Mouse (Mus musculus) large intestine, adult 2 months (tissue): ENCODE data around the gene Eif2b3. TPM values are rescaled to one million over a fixed set of nuclear protein-coding genes. Genes with fewer than 3 reads are reported as not detected.
A peak's percentile ranks its signal among the peaks of the same experiment; 100 is the strongest.

Experiments used
- DNase-seq: peaks from one replicate; pipeline ENCODE4 v3.0.0-alpha.2; 2012; ENCODE audit warnings: low read depth, low spot score
- WGBS: fragments of 180-500 bp; shearing (Covaris S2); methylation state at CpG from one replicate; pipeline ENCODE4 v1.1.7; 2018; 5-methylcytosine and 5-hydroxymethylcytosine counted together
- polyA plus RNA-seq: library from polyadenylated mRNA; depleted of rRNA; stranded (reverse); fragments of >200 nt; gene quantifications from 2 replicates; pipeline ENCODE4 v1.2.3, GENCODE M21; 2012

The Eif2b3 gene
- polyA plus RNA-seq, 1 experiment = 7.1 TPM

DNA sequence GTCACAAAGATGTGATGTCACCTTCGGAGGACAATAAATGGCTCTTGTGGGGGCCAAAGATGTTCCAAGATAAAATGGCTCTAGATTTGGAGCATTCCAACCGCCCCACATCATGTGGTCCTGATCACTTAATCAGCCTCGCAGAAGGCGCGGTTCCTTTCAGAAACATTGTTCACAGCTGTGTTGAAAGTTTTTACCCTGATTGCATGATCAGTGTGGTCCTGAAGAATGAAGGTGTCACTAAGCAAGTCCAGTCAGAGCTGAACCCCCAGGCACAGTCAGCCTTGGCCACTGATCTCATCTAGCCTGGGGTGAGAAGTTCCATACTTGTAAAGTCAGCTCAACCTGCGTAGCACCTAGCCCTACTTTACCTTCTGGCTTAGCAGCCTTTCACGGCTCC is 98.7 kb downstream of the Eif2b3 start:
- WGBS = 90% methylated on average over 7 of the region's 7 CpGs
- no peak for DNase-seq

DNA sequence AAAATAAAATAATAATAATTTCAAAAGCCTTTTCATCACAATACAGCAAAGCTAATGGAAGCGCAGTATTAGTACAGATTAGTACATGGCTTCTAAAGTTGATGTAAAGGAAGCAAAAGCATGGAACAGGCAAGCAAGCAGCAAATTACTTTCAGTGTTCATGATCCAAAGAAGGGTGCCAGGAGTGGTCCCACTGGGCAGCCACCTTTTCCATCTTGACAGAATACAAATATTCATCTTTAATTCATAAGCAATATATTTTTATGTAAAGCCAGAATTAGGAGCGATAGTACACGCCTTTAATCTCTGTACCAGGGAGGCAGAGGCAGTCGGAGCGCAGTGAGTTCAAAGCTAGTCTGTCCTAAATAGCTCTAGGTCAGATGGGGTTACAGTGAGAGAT is 100.4 kb downstream of the Eif2b3 start:
- WGBS = 80% methylated on average over 5 of the region's 5 CpGs
- DNase-seq = no peak

DNA sequence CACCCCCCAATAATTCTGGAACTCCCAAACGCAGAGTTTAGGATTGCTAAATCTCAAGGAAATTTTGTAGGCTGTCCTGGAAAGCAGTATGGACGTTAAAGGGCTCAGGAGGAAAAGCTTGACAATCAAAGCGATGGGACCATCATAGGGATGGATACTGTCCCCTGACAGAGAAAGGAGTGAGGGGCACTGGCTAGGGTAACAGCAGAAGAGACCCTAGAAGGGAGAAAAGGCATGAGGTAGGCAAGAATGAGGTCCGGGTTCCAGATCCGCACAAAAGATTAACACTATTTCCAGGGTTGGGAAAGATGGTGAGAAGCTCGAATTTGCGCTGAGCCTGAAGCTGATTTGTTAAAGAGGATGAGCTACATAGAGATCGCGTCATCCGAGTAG is 100.8 kb downstream of the Eif2b3 start:
- no peak for DNase-seq

DNA sequence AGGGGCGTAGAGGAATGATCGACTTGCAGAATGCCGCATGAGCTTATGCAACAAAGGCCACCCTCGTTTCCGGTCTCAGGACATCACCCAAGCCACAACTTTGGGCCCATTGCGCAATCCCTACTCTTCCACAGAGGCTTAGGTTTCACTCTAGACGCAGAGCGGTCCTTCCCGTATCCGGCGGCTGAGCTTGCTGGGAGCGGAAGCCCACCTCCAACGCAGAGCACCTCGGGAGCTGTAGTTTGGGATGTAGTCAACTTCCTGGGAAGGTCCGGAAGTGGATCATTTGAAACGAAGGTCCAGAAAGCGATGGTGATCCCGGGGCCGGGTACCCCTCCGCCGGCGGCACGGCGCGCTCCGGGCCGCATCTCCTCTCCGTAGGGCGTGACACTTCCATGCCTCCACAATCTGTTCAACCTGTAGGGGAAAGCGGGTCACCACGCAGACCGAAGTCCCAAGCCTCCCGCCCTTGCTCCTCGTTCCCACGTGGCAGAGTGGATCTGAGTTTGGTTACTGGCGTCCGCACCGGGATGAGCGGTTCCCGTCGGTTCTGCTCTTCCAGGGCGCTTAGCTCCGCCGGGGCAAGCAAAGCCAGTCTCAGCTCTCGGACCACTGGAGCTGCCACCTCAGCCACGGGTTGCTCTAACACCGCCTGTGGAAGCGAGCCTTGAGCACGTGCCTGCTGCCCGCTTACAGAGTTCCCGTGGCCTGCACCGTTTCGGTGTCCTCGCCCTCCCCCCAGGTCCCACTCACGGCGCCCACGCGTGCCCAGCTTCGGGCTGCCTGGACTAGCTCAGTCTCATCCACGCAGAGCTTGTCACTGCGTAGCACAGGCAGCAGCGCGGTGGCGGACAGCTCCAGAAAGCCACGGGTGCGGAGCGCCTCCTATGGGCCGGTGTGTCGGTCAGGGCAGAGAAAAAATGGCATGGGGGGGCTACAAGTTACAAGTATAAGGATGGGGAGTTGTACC is 101.5 kb downstream of the Eif2b3 start:
- WGBS = under 1% methylated on average over 69 of the region's 69 CpGs
- DNase-seq = peak; percentile 94

More for the DNA sequence above, 100.8 kb downstream of the Eif2b3 start:
- WGBS = 6% methylated on average over 10 of the region's 10 CpGs

DNA sequence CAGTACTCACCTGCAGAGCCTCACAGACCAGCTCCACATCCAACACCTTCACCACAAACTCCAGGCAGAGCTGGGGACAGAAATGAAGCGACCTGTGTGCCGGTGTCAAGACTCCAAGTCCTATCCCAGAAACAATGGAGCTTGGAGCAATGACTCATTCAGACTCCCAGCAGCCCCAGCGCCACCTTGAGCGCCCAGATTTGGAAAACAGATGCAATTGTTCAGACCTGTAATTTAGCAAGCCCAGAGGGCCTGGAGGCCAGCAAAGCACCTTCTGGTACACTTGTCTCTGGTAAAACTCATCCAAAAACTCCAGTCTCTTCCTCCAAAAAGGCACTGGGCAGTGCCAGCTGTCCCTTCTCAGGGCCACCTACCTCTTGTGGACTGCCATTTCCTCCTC is 103.0 kb downstream of the Eif2b3 start:
- WGBS = 74% methylated on average over 4 of the region's 4 CpGs
- DNase-seq = no peak

DNA sequence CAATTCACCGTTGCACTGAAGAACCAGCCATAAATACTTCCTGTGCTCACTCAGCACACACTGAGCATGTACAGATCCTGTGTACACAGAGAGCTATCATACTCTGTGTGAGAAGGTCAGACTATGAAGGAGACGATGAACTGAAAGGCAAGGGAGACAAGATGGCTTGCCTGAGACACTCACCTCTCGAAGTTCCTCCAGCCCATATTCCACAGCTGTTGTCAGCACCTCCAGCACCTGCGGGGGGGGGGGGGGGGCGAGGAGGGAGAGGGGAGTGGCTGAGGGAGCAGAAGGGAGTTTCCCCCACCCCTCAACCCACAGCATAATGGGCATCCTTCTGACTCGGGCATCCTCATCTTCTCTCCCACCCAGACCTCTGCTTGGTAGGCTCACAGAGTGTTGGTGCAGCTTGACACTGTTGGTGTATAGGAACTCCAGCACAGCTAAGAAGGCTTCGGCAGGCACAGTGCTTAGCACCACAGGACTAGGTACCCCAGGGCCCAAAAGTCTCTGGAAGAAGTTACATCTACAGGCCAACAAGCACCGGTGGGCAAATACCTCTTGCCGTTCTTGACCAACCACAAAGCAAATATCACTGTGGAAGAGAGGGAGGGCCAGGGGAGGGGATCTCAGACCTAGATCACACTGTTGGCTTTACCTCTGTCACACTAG is 104.5 kb downstream of the Eif2b3 start:
- 66% methylated on average over 8 of the region's 9 CpGs for WGBS
- no peak for DNase-seq

DNA sequence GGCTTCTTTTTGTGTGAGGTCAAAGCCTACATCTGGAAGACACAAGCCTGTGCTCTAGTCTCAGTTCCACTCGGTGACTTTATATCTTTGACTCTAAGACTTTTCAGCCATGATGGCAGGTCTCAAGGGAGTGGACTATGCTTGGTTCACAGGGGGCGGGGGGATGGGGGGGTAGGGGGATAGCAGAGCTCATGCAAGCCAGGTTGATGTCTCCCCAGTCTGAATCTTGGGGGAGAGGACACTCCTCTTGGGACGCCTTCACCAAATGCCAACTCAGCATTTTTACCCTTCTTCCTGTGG is 105.0 kb downstream of the Eif2b3 start:
- no peak for DNase-seq
- 80% methylated on average over 3 of the region's 3 CpGs for WGBS

DNA sequence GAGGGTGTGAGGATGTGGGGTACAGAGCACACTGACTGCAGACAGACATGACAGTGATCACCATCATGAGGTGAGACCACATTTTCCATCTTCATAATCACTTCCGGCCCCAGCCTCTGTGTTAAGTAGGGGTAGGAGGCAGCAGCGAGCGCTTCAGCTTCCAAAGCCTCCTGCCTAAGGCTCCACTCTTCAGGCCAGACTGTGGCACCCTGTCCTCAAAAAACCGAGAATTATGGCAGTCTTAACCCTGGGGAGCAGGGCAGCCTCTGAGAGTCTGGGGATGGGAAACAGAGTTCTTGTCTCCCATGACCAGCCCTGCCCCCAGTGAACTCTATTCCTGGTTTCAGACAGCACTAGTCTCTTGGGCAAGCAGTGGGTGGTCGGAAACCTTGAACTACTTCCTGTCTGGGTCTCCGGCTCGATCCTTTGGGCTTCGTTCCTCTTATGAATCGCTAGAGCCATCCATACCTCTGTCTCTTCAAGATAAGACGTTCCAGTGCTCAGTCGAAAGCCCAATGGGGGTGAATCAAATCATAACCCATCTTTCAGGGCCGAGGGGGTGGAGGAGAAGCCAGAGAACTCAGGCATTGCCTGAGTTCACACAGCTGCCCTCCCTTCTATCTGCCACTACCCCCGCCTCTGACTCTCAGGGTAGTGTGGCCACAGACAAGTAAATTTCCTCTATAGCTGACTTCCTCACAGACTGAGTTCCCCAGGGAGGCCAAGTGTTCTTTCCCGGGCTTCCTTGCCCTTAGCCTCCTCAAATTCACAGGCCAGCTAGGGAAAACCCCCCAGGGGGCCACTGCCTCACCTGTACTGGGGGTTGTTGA is 105.5 kb downstream of the Eif2b3 start:
- 65% methylated on average over 14 of the region's 14 CpGs for WGBS

DNA sequence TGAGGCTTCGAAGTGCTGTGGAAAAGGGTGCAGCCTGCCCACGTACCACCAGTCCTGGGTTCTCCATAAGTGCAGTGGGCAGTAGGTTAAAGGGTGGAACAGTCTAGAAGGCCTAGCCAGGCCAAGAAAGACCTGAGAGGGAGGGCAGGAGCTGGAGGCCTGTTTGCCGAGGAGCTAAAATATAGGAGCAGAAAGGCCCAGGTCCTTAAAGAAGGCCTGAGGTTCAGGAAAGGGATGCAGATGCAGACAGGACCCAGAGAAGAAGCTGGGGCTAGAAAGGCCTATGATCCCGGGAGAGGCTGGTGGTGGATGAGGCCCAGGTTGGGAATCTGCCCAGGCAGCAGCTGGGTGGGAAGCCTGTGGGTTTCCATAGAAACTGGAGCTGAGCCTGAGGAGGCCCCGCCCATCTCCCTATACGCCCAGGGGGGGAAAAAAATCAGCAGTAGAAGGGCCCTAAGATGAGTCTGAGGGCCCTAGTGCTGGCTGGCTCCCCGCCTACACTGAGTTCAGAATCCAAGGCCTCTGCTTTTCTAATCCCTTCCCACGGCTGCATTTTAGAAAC is 106.2 kb downstream of the Eif2b3 start, which contains the start of gene Btbd19:
TSS of gene Btbd19 (minus strand) at position 378 of the 562 bp plus-strand sequence.
- DNase-seq = no peak
- 42% methylated on average over 8 of the region's 8 CpGs for WGBS

More for the DNA sequence above, 105.5 kb downstream of the Eif2b3 start:
- DNase-seq = no peak

DNA sequence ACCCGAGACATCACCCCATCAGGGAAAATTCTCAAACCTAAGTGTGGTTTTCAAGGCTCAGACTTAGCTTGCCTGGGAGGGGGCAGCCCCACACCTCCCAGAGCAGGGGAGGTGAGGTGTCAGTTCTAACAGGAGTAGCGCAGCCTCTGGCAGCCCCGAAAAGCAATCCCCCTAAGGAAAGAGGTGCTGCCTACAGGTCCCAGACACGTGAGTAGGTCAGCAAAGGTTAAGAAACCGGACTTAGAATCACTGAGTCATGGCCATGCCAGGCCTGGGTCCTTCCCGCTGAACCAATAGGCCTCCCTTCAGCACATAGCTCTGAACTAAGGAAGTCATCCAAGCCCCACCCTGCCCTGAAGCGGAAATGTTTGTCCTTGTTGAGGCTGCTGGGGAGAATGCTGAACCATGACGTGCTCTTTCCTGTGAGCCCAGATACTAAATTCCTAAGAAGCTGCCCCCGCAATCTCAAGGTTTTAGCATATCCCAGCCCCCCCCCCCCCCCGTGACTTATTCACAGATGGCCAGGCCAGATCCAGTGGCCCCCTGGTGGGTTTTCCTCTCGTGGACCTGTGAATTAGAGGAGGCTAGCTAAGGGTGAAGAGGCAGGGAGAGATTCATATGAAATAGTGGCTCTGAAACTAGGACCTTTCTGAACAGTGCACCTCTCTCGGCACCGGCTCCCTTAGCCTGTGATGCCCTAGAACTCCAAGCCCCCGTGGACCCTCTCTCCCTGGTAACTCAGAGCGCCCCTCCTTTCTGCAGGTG is 106.9 kb downstream of the Eif2b3 start:
- WGBS = 37% methylated on average over 15 of the region's 15 CpGs
- DNase-seq = peak; percentile 72

DNA sequence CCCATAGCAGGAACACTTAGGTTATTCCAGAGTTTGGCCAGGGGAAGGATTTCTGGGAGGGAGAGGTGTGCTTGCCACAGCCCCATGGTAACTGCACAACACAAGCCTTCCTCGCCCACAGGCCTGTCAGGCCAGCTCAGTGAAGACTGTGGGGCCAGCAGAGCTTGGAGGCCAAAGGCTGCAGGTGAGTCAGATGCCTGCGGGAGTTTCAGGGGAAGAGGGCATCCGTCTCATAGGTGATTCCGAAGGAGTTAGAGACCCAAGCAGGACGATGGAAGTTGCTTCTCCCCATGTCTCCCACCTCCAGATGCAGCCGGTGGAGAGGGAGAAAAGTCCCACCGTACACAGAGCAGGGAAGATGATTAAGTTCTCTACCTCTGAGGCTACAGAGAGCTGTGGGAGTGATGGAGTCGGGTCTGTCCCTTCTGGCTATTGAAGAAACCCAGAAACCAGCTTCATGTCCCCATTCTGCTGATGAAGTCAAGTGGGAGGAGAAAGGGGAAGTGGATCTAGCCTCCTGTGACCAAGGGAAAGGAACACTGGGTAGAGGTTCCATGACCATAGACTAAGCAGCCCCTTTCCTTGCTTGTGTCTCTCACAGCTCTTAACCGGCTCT is 107.6 kb downstream of the Eif2b3 start, which contains the start of gene Tctex1d4:
TSS of gene Tctex1d4 (plus strand) at position 120 of the 616 bp plus-strand sequence.
- 66% methylated on average over 9 of the region's 9 CpGs for WGBS
- no peak for DNase-seq

DNA sequence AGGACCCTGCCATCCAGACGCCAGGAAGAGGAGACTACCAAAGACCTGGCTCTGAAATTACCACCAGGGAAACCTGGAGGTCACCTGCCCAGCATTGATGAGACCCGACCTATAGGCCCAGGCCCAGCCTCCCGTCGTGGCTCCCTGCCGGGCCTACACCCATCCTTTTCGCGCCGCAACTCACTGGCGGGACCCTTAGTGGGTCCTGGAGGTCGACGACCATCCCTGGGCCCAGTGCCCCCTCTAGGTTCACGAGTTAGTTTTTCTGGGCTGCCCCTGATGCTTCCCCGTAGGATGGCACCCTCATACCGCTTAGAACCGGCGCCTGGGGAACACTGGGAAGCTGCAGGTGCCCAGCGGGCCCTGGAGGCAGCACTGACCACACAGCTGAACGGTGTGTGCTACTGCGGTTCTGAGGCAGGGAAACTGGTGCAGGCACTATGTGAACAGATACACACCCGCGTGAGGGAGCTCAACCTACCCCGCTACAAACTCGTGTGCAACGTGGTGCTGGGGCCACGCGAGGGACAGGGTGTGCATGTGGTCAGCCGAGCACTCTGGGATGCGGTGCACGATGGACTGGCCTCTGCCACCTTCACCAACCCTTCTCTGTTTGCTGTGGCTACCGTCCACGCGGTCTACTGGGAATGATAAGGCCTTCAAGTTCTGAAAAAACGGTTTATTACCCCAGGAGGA is 108.9 kb downstream of the Eif2b3 start:
- WGBS = 91% methylated on average over 33 of the region's 33 CpGs
- DNase-seq = no peak

DNA sequence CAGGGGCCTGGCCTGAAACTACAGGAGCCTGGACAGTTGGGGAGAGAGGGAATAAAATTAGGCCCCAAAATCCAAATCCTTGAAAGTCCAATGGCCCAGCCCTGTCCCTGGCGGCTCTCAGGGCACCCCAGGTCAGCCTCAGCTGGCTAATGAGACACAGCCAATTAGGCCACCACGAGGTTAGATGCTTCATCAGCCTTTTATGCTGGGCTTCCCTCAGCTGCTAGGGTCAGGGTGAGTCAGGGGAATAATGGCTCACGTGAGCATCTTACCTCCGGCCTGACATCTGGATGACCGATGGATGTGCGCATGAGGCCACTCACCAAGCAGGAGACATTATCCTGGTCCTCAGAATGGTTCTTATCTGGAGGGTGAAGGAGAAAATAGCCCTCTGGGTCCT is 111.6 kb downstream of the Eif2b3 start:
- no peak for DNase-seq
- WGBS = 87% methylated on average over 6 of the region's 6 CpGs

DNA sequence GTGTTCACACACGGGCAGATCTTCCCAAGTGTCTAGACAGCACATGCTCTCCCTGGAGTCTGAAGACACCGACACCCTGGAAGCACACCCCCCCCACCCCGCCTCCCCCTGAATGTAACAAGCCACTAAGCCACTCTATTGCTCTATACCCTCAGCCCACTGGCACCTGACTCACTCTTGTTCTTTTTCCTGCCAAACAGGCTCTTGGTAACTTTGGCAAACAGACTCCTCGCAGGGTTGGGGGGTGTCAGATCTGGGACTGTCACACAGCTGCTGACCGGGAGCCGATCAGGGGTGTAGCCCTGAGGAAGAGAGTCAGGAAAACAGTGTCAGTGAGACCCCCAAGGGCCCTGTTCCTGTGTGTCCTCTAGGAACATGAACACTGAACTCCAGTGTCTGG is 112.0 kb downstream of the Eif2b3 start:
- WGBS = 86% methylated on average over 6 of the region's 6 CpGs
- no peak for DNase-seq

DNA sequence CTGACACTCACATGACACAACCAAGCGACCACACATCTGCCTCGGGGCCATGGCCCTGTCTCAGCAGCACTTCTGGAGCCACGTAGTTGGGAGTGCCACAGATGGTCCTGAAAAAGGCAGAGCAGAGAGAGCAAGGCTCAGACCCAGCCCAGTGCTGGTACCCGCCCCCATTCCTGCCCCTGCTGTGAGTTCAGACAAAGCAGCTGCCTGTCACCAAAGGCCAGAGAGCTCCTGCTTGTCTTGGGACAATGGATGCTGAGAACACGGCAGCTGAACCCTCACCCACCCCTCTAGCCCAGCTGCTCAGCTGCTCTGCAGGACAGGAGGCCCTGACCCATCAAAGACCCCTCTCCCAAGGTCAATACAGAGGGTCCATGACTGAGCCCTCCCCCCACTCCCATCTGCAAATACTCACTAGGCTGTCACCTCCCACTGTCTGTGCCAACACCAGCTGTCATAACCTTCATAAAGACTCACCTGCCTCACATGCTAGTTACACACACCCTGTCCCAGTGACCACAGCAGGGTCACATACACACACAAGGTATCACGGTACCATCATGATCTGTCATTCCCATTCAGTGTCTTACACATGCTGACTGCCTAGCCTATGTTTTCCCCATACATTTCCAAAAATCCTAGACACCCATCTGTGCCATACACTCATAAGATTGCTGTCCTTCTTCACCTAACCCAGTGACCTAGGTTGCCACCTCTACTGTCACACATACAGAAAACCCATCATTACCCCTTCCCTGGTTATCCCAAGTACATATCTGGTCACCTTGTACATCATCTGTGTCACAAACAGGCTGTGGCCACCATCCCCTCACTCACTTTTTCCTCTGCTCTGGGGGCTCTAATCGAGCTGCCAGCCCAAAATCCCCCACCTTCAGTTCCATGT is 112.9 kb downstream of the Eif2b3 start:
- 75% methylated on average over 7 of the region's 7 CpGs for WGBS

DNA sequence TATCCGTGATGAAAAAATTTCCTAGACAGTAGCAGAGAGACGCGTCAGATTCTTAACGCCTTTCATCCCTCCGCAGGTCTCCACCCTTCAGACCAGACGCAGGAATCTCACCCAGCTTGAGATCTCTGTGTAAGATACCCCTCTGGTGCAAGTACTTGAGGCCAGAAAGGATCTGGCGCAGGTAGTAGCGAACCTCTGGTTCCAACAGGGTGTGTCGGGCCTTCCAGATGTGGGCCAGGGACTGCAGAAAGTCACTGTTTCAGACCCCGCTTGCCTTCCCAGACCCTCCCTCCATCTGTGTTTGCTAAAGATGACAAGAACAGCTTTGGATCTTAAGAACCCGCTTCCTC is 113.6 kb downstream of the Eif2b3 start:
- DNase-seq = no peak
- whole genome bisulfite sequencing = 76% methylated on average over 11 of the region's 11 CpGs

More for the DNA sequence above, 112.9 kb downstream of the Eif2b3 start:
- no peak for DNase-seq

DNA sequence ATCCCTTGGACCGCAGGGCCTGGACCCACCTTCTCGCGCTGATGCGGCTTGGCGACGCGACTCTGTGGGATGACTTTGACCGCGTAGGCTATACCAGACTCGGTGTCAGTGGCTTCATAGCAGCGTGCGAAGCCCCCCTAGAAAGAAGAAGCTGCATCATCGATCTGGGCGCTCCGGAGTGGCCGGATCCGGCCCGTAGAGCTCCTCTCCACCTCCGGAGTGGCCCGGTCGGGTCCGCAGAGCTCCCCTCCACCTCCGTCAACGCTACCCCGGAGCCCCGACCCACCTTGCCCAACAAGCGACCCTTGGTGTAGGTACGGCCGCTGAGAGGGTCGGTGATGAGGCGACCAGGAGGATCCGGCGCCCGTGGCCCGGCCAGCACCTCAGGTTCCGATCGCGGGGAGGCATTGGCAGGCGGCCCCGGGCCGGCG is 114.2 kb downstream of the Eif2b3 start:
- WGBS = 2% methylated on average over 42 of the region's 42 CpGs

More for the DNA sequence above, 114.2 kb downstream of the Eif2b3 start:
- DNase-seq = no peak
